Mouse (Mus musculus) left cerebral cortex, postnatal 25 days (tissue): Measurements from ENCODE around the gene Zfp92. TPM values are rescaled to one million over a fixed set of nuclear protein-coding genes. Genes with fewer than 3 reads are reported as not detected.

ENCODE experiments used
- DNase-seq, 2 experiments: peaks; one replicate each; pipeline ENCODE4 v3.0.0; 2022; ENCODE audit warnings: low spot score in 2 of 2, mixed read lengths in 1 of 2
- intact Hi-C: fragments of 180-260 bp; cut with DNase I; formaldehyde crosslinking; loops from one replicate; pipeline ENCODE4 v1.15.1; 2025
- total RNA-seq, 2 experiments: library from RNA; stranded (reverse); gene quantifications; 2 replicates each; pipeline ENCODE4 v1.2.3; 2021

Gene Zfp92
- total RNA-seq, 2 experiments from 2014 or later, result 1.4 to 2.3 TPM

DNA sequence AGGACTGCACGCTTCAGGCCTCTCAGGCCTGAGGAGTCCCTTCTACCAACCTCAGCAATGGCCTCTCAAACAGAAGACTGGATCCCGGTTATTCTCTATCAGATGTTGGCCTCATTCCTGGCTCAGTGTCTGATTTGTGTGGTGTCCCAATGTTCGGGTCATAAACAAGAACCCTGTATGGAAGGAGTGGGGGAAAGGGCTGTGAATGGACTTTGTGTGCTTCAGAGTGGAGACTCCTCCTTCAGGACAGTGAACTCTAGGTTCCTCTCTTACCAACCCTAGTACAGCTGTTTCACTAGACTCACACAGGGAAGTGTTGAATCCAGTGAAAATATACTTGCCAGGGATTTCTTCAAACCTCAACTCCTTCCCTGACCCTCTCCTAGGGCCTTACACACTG, 57.4 kb downstream of the Zfp92 start:
- DNase-seq, result no peak
- intact Hi-C loops, result no loop called here

DNA sequence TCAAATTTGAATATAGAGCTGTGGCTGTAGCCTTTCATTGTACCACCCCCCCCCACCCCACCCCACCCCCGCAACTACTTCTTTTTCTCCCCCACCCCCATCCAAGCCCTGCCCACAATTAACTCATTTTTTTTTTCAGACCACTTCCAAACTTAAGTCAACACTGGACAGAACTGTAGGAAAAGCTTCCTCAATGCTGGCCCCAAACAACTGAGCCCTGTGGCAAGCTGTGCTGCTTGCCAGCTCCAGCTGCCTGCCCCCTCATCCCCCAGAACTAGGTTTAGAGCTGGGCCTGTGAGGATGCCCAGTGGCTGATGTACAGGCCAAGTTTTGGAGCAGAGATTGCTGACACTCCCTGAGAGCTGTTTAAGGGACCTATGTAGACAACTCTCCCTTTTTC, 57.9 kb downstream of the Zfp92 start:
- intact Hi-C loops, result no loop called here
- DNase-seq, result no peak

DNA sequence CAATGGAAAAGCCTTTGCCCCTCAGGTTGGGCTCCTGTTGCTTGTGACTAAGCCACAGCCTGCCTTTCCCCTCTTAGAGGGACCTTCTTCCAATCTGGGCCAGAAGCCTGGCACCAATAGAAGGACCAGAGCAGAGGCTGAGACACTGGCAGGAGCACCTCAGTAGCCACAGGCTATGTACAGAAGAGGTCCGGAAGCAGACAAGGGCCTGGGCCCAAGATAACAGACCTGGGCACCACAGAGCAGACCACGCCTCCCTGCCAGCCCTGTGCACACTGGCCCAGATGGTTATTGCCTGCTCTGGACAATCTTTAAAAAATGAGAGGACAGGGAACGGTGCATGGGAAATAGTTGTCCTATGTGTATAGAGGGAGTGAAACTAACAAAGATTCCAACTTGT, 60.9 kb downstream of the Zfp92 start:
- intact Hi-C loops, result no loop called here
- DNase-seq, result no peak

DNA sequence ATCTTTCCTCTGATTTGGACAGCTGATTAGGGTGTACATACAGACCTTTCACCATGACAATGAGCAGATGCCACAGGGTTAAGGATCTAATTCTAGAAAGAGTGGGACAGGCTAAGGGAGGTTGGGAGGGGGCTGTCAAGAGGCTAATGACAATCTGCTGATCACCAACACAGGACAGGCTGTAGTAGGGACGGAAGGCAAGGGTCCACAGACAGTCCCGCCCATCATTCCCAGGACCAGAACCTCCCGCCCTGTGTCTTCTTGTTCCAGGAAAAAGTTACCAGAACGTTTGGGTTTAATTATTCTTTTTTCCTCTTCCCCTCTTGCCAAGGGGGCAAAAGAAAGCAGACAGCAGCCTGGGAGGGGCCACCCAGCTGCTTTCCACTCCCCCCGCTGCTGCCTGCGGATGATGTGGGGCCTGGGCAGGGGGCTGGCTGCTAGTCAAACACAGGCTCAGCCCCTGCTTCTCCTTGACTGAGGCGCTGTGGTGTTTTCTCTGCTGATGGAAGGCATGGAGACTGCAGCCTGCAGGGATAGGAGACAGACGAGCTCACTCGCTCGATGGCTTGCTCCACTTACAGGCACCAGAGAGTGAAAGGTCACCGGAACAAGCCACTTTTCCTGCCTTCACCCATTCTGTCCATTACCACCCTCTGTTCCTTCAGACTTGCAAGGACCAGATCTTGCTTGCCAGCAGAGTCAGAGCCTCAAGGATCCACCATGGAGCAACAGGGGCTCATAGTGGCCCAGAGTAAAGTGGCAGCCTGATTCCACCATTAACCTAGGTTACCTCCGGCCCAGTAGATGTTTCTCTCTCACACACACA, 63.7 kb downstream of the Zfp92 start:
- DNase-seq, result no peak
- intact Hi-C loops, result no loop called here

DNA sequence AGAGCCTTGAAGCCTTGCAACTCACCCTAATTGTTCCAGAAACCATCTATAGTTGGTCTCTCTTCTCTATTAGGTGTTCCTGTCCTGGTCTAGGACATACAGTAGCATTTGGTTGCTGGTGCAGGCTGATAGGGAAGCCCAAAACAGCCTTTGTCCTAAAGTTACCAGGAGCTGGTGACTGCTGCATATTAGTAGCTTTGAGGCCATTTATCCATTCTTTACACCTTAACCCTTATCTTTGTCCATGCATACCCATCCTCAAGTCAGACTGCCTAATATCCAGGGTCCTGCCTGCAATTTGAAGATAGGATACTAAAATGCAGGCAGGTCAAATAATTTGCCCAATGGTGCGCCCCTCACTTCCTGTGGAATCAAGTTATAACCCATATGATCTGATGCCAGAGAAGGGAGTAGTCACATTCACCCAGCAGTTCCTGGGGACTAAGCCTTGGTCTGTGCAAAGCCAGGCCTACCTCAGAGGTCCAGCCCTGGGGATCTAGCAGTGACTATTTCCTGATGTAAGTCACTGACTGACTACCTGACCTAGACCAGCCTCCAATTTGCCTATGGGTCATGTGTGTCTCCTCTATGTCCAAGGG, 64.9 kb downstream of the Zfp92 start:
- DNase-seq, result no peak
- intact Hi-C loops, result no loop called here

DNA sequence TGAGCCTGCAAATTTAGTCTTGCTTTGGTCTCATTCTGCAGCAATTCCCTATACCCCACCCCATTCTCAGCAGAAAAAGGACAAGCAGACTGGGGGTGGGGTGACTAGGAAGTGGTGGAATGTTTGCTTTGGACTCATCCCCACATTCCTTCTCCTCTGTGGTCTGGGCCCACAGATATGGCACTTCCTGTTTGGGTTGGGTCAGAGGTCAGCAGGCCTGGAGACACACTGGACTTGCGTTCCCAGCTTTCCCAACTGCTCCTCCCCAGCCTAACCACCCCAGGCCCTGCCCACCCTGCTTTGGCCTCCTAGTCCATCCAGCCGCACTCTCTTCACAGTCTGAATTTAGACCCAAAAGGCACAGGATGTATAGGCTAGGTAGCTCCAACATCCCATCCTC, 65.7 kb downstream of the Zfp92 start:
- DNase-seq, result no peak
- intact Hi-C loops, result no loop called here

DNA sequence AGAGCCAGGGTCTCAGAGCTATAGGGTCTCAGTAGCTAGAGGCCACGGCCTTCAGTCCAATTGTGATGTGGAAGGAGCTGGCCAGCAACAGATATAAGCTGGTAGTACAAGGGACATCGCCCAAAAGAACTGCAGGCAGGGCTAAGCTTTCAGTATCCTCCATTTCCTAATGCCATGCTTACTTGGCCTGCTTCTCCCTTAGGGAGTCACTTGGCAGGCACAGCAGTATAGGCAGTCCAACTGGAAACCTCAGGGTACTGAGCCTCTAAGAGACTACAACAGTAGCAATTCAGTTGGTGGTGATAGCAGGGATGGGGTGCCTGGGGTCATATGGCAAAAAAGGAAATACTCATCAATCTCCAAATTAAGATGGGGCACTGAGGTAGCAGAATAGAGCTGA, 66.6 kb downstream of the Zfp92 start:
- intact Hi-C loops, result no loop called here
- no peak for DNase-seq

Other genes starting within 250 kb of the Zfp92 start
- gene Spin2d, start 234.1 kb upstream of the Zfp92 start, total RNA-seq, result not detected
- gene Xlr3b, start 218.9 kb upstream of the Zfp92 start, total RNA-seq, result 1 to 10 TPM; 5.1 to 8.5 TPM
- under 1 TPM; 0.53 to 0.55 TPM for gene Xlr4b, start 196.8 kb upstream of the Zfp92 start, total RNA-seq
- 10 to 100 TPM; 15.0 to 21.2 TPM for gene F8a, start 182.8 kb upstream of the Zfp92 start, total RNA-seq
- not detected for gene Xlr4c, start 168.0 kb upstream of the Zfp92 start, total RNA-seq
- not detected for gene Xlr3c, start 145.7 kb upstream of the Zfp92 start, total RNA-seq
- gene Xlr5a, start 118.1 kb upstream of the Zfp92 start, total RNA-seq, result not detected
- not detected for gene Xlr5c, start 118.1 kb upstream of the Zfp92 start, total RNA-seq
- gene Gm45015, start 74.3 kb upstream of the Zfp92 start, total RNA-seq, result not detected
- gene Zfp275, start 68.5 kb upstream of the Zfp92 start, total RNA-seq, result 10 to 100 TPM; 16.6 to 19.0 TPM
- gene Gm18336, start 12.4 kb upstream of the Zfp92 start, total RNA-seq, result under 1 TPM in 1 of 2 experiments, not detected in 1; 0.23 TPM
- not detected for gene Trex2, start 24.2 kb downstream of the Zfp92 start, total RNA-seq
- gene Haus7, start 47.9 kb downstream of the Zfp92 start, total RNA-seq, result 1 to 10 TPM; 4.3 to 7.0 TPM
- gene Bgn, start 72.5 kb downstream of the Zfp92 start, total RNA-seq, result 10 to 100 TPM; 17.4 to 20.3 TPM
- 10 to 100 TPM; 94.7 to 95.0 TPM for gene Atp2b3, start 92.0 kb downstream of the Zfp92 start, total RNA-seq
- gene Dusp9, start 228.3 kb downstream of the Zfp92 start, total RNA-seq, result 1 to 10 TPM in 1 of 2 experiments, under 1 TPM in 1; 0.76 to 1.2 TPM
- gene Pnck, start 249.0 kb downstream of the Zfp92 start, total RNA-seq, result 100 to 1,000 TPM in 1 of 2 experiments, 10 to 100 TPM in 1; 95.7 to 111 TPM